ENCODE assay signal across 25 mouse cellular contexts in the genomic region with DNA sequence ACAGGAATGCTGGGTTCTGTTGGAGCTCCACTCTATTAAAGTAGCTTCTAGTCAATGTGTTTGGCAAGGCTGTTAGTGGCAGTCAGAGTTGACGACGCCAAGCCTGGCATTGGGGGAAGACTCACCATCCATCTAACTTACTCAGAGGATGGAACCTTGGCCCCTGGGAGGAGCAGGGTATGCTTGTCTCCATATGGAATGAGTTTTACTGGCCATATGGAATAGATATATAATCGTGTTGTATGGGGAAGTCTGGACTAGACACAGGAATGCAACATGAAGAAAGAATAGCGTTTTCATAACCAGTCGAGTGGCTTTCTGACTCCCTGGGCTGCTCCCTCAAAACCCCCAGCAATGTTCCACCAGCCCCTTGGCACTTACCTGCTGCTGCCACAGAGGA.
"Had no signal": no experiment of that assay in that cellular context is flagged by ENCODE, and none has a peak within 500 bp of the region (broad histone marks: within the 10 kb centered on the region; RNA-seq: fewer than 3 reads in every experiment).

No protein-coding gene starts in this region.

- H3K4me2 ChIP-seq: intestine, embryonic 15.5 days; kidney, embryonic 15.5 days; liver, embryonic 13.5 days; midbrain, embryonic 13.5 days; neural tube, embryonic 13.5 days; stomach, embryonic 15.5 days had no signal

- H3K9ac ChIP-seq: intestine, embryonic 15.5 days; kidney, embryonic 15.5 days; liver, embryonic 13.5 days; midbrain, embryonic 13.5 days; neural tube, embryonic 13.5 days; stomach, embryonic 15.5 days had no signal

- DNase-seq: kidney, adult 11 months; kidney, adult 8-10 months; kidney, postnatal 10 days; kidney, postnatal 4 days; layer of hippocampus, adult 9-11 months; layer of hippocampus, postnatal 36 days; left cerebral cortex, postnatal 4 days; liver, embryonic 13.5 days; lung, adult 2 months; lung, postnatal 14 days; lung, postnatal 4 days; retina, postnatal 1 day; right cerebral cortex, postnatal 25 days; spleen, adult 18-20 months; thymus, postnatal 25 days had no signal

- H3K27me3 ChIP-seq: intestine, embryonic 15.5 days; kidney, embryonic 15.5 days; liver, embryonic 13.5 days; midbrain, embryonic 13.5 days; neural tube, embryonic 13.5 days; stomach, embryonic 15.5 days had no signal

- H3K27ac ChIP-seq: intestine, embryonic 15.5 days; kidney, embryonic 15.5 days; left cerebral cortex, adult 2 months; liver, embryonic 13.5 days; midbrain, embryonic 10.5 days; midbrain, embryonic 13.5 days; neural tube, embryonic 13.5 days; stomach, embryonic 15.5 days had no signal

- H3K4me3 ChIP-seq: intestine, embryonic 15.5 days; kidney, embryonic 15.5 days; left cerebral cortex, adult 2 months; liver, embryonic 13.5 days; megakaryocyte, embryonic 14.5 days; midbrain, embryonic 10.5 days; midbrain, embryonic 13.5 days; myocyte; neural tube, embryonic 13.5 days; stomach, embryonic 15.5 days had no signal

- H3K4me1 ChIP-seq: intestine, embryonic 15.5 days; liver, embryonic 13.5 days; megakaryocyte, embryonic 14.5 days had no signal

- H3K9me3 ChIP-seq: intestine, embryonic 15.5 days; kidney, embryonic 15.5 days; liver, embryonic 13.5 days; megakaryocyte, embryonic 14.5 days; midbrain, embryonic 10.5 days; midbrain, embryonic 13.5 days; neural tube, embryonic 13.5 days; stomach, embryonic 15.5 days had no signal

- H3K36me3 ChIP-seq: intestine, embryonic 15.5 days; kidney, embryonic 15.5 days; liver, embryonic 13.5 days; neural tube, embryonic 13.5 days; stomach, embryonic 15.5 days had no signal

- ATAC-seq: intestine, embryonic 15.5 days; midbrain, embryonic 13.5 days; midbrain, embryonic 16.5 days had no signal
